Mouse (Mus musculus) hindbrain, postnatal 0 days (tissue): ENCODE data around the gene Ccr7. TPM values are rescaled to one million over a fixed set of nuclear protein-coding genes. Genes with fewer than 3 reads are reported as not detected.

Source experiments
- ATAC-seq: fragments of 200-750 bp; cut with Nextera tagmentation; 2 replicates; pipeline ENCODE4 v1.8.0; 2017; ENCODE audit warnings: mild to moderate bottlenecking, moderate TSS enrichment, moderate library complexity
- DNase-seq: peaks from one replicate; pipeline ENCODE4 v3.0.0-alpha.2; 2015; ENCODE audit warnings: low spot score
- H3K27ac ChIP-seq: fragments of 300-500 bp; sonication (generic); 2 replicates; pipeline ENCODE4 v1.5.1; 2014; ENCODE audit warnings: mild to moderate bottlenecking
- H3K27me3 ChIP-seq: fragments of 300-500 bp; sonication (generic); 2 replicates; pipeline ENCODE4 v1.6.1; 2014; ENCODE audit warnings: low read length, mixed read lengths; ENCODE audit not compliant: insufficient read depth
- H3K36me3 ChIP-seq: fragments of 300-500 bp; sonication (generic); 2 replicates; pipeline ENCODE4 v1.6.1; 2014; ENCODE audit warnings: low read length, mixed read lengths; ENCODE audit not compliant: insufficient read depth
- H3K4me1 ChIP-seq: fragments of 300-500 bp; sonication (generic); 2 replicates; pipeline ENCODE4 v1.6.1; 2014; ENCODE audit warnings: antibody characterized with exemption, low read length, mixed read lengths; ENCODE audit not compliant: insufficient read depth
- H3K4me2 ChIP-seq: fragments of 300-500 bp; sonication (generic); 2 replicates; pipeline ENCODE4 v1.6.1; 2014; ENCODE audit warnings: low read depth, mild to moderate bottlenecking, low read length, moderate library complexity, mixed read lengths
- H3K4me3 ChIP-seq: fragments of 300-500 bp; sonication (generic); 2 replicates; pipeline ENCODE4 v1.5.1; 2014; ENCODE audit warnings: low read length
- H3K9ac ChIP-seq: fragments of 300-500 bp; sonication (generic); replicated peaks from 2 replicates; pipeline ENCODE4 v1.6.1; 2014; ENCODE audit warnings: mild to moderate bottlenecking, low read length, moderate library complexity, mixed read lengths
- H3K9me3 ChIP-seq: fragments of 300-500 bp; sonication (generic); 2 replicates; pipeline ENCODE4 v1.6.1; 2016; ENCODE audit warnings: low read length, mixed read lengths
- CTCF ChIP-seq: IDR thresholded peaks from 2 replicates; pipeline ENCODE4 v1.5.1; 2016; ENCODE audit warnings: antibody characterized with exemption, control low read depth, low read depth
- WGBS: fragments of 180-500 bp; shearing (Covaris S2); extraction: QIAGEN DNeasy Blood & Tissue Kit; methylation state at CpG from one replicate; pipeline ENCODE4 v1.1.7; 2014; 5-methylcytosine and 5-hydroxymethylcytosine counted together
- polyA plus RNA-seq: library from polyadenylated mRNA; unstranded; fragments of >200 nt; fragmentation: Nextera tagmentation; extraction: Ambion mirVana; gene quantifications from 2 replicates; pipeline ENCODE4 v1.2.1, GENCODE M21; 2015
- total RNA-seq: library from RNA; depleted of rRNA; stranded (reverse); fragments of >200 nt; gene quantifications from 2 replicates; pipeline ENCODE4 v1.2.3, GENCODE M21; 2014

The Ccr7 gene
- total and polyA plus RNA-seq, 2 experiments from 2014 or later = not detected

DNA sequence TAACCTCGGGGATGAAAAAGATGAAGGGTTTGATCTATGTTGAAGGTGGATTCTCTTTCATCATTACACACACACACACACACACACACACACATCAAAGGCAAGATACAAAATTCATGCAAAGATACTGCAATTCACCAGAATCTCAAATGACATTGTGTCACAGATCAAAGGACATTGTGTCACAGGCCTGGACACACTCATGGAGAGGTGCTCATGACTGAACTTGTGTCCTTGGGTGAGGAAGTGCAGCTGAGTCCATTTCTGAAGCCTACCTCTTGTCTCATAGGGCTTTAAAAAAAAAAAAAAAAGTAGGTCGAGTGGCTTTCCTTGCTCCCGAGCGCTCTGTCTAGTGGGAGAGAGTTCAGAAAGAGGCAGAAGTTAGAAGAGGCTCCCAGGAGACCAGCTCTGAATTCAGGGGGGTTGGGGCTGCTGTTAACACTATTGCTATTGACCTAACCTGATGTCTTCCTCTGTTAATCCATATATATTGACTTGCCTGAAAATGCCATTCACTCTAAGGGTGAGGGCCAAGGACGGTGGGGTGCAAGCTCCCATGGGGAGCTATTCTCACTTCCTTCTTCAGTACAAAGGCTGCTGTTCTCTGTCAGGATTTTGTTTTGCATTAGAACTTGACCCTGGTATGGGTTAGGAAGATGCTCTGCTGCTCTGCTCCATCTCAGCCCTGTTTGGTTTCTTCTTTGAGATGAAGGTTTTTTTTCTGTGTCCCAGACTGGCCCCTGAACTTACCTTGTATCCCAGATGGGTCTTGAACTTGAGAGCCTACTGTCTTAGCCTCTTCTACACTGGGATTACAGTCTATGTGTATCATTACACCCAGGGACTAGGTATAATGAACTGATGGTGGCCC, 22.4 kb upstream of the Ccr7 start:
- H3K27ac ChIP-seq = no peak overlapping the region
- no peaks in the 10 kb centered on the region for H3K27me3 ChIP-seq
- H3K4me1 ChIP-seq = no peaks in the 10 kb centered on the region
- WGBS = 65% methylated on average over 5 of the region's 5 CpGs
- no peak for TF ChIP-seq CTCF
- no peaks in the 10 kb centered on the region for H3K9me3 ChIP-seq
- no peak overlapping the region for H3K9ac ChIP-seq
- no peak for DNase-seq
- no peak overlapping the region for H3K4me2 ChIP-seq
- no peak overlapping the region for H3K4me3 ChIP-seq
- no peaks in the 10 kb centered on the region for H3K36me3 ChIP-seq
- no peak for ATAC-seq

DNA sequence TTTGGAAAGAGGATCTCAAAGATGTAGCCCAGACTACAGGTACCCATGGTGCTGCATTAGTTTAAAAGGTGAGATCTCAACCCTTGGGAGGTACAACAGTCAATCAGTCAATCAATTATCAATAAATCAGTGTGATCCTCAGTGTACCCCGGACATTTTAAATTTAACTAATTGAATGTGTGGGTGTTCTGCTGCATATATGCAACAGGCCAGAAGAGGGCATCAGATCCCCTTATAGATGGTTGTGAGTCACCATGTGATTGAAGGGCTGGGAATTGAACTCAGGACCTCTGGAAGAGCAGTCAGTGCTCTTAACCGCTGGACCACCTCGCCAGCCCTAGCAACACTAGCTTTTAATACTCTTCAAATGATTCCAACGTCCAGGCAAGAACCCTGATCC, 17.1 kb upstream of the Ccr7 start:
- Histone ChIP-seq H3K4me2 (no peak overlapping the region), H3K27me3 (no peaks in the 10 kb centered on the region), H3K4me3 (no peak overlapping the region), H3K4me1 (no peaks in the 10 kb centered on the region), H3K9me3 (no peaks in the 10 kb centered on the region), H3K27ac (no peak overlapping the region), H3K36me3 (no peaks in the 10 kb centered on the region), H3K9ac (no peak overlapping the region)
- TF ChIP-seq CTCF = peak; percentile 24; the same call in 1 of the 2 replicates
- WGBS = 83% methylated on average over 4 of the region's 4 CpGs
- DNase-seq (no peak), ATAC-seq (no peak)

DNA sequence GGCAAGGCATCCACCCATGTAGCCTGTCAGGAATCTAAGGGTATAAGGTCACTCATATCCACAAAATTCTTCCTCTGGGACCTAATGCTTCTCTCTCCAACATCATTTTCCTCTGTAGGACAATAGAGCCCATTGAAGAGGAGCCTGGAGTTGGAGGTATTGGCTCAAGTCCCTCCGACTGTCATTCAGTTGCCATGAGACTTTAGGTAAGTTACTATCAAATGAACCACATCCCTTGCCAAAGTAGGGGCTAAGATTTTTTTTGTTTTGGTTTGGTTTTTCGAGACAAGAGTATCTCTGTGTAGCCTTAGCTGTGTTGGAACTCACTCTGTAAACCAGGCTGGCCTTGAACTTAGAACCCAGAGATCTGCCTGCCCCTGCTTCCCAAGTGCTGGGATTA, 16.6 kb upstream of the Ccr7 start:
- Histone ChIP-seq H3K27ac (no peak overlapping the region), H3K4me2 (no peak overlapping the region), H3K4me1 (no peaks in the 10 kb centered on the region), H3K36me3 (no peaks in the 10 kb centered on the region), H3K9ac (no peak overlapping the region), H3K9me3 (no peaks in the 10 kb centered on the region), H3K4me3 (no peak overlapping the region), H3K27me3 (no peaks in the 10 kb centered on the region)
- WGBS = 70% methylated on average over 2 of the region's 2 CpGs
- no peak for DNase-seq
- ATAC-seq = no peak
- TF ChIP-seq CTCF = no peak

DNA sequence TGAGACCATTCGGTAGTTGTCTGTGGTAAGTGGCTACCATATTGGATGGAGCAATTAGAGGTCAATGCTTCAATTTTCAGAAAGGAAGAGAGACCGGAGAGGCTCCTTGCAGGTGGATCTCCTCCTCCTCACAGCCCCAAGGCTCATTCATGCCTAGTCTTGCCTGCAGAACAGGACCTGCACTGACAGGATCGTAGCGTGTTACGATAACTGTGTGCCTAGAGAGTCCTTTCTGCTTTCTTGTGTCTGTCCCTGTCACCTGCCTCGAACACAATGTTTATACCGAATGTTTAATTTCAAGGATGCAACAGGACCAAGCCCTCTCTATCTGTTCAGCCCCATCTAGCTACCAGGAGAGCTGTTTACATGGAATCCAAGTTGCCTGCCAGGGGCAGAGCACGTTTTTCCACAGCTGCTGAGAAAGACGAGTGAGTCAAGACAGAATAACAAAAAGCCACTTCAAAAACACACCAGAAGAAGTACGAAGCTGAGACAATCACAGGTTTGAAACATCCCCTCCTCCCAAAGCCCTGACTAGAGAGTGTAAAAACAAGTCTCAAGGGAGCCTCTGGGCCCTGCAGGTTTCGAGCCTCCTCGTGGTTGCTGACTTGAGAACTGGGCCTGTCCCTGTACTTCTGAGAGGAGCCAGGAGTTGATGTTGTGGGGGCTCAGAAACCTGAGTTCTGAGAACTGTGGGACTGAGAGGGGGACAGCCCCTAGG, 15.8 kb upstream of the Ccr7 start:
- ATAC-seq (no peak), DNase-seq (no peak)
- H3K9ac ChIP-seq = no peak overlapping the region
- no peak overlapping the region for H3K4me2 ChIP-seq
- no peaks in the 10 kb centered on the region for H3K9me3 ChIP-seq
- no peak overlapping the region for H3K4me3 ChIP-seq
- no peak overlapping the region for H3K27ac ChIP-seq
- no peak for TF ChIP-seq CTCF
- no peaks in the 10 kb centered on the region for H3K36me3 ChIP-seq
- H3K27me3 ChIP-seq = no peaks in the 10 kb centered on the region
- H3K4me1 ChIP-seq = no peaks in the 10 kb centered on the region
- 76% methylated on average over 12 of the region's 12 CpGs for WGBS

DNA sequence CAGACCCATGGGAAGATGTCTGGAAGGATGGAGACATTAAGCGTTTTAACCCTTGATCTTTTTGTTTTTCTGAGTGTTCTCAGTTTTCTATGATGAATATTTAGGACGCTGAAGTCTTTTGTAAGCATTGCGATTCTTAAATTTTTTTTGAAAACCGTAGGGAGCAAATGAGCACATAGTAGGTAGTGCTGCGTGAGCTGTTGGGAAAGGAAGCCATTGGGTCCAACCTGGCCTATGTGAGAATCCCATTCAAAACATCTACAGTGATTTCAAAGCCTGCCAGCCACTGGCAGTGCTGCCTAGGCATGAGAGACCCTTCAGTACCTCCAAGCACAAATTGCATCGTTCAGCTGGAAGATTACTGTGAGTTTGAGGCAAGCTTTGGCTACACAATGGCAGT, 15.1 kb upstream of the Ccr7 start:
- Histone ChIP-seq H3K27ac (no peak overlapping the region), H3K27me3 (no peaks in the 10 kb centered on the region), H3K9ac (no peak overlapping the region), H3K36me3 (no peaks in the 10 kb centered on the region), H3K4me2 (no peak overlapping the region), H3K4me3 (no peak overlapping the region), H3K4me1 (no peaks in the 10 kb centered on the region), H3K9me3 (no peaks in the 10 kb centered on the region)
- TF ChIP-seq CTCF = no peak
- 95% methylated on average over 6 of the region's 6 CpGs for WGBS
- ATAC-seq = no peak
- DNase-seq = no peak

DNA sequence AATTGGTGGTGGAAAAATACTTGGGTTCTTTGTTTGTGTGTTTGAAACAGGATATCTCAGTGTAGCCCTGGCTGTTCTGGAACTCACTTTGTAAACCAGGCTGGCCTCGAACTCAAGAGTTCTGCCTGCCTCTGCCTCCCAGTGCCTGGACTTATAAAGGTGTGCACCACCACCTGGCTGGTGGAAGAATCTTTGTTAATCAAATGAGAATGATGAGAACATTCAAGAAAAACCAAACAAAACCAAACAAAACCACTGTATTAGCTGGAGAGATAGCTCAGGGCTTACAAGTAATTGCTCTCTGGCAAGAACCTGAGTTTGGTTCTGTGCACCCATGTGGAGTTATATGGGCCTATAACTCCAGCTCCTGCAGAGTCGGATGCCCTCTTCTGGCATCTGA, 14.6 kb upstream of the Ccr7 start:
- ATAC-seq = no peak
- TF ChIP-seq CTCF = no peak
- 97% methylated on average over 2 of the region's 2 CpGs for WGBS

DNA sequence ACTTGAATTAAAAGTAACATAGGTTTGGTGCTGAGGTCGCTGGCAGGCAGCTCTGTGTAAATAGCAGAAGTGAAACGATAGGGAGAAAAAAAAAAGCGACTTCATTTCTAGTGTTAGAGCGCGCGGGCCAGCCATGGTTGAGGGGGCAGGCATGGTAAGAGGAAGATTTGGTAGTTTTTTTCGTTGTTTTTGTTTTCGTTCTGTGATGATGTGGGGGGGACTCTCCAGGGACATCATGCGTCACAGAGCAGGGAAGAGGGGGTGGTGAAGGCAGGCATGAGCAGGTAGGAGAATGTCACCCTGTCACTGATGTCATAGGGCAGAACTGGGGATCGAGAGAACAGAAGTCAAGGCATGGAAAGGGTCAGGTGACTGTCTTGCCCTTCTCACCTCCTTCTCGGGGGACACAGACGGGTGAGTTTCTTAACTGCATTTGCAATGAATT, 13.2 kb upstream of the Ccr7 start:
- Histone ChIP-seq H3K27me3 (no peaks in the 10 kb centered on the region), H3K27ac (no peak overlapping the region), H3K9me3 (no peaks in the 10 kb centered on the region), H3K36me3 (no peaks in the 10 kb centered on the region), H3K4me1 (no peaks in the 10 kb centered on the region), H3K9ac (no peak overlapping the region), H3K4me3 (no peak overlapping the region), H3K4me2 (no peak overlapping the region)
- no peak for DNase-seq
- 65% methylated on average over 12 of the region's 12 CpGs for WGBS
- no peak for TF ChIP-seq CTCF
- ATAC-seq = no peak

More for the DNA sequence above, 14.6 kb upstream of the Ccr7 start:
- Histone ChIP-seq H3K4me2 (no peak overlapping the region), H3K36me3 (no peaks in the 10 kb centered on the region), H3K9ac (no peak overlapping the region), H3K4me3 (no peak overlapping the region), H3K27ac (no peak overlapping the region), H3K27me3 (no peaks in the 10 kb centered on the region), H3K4me1 (no peaks in the 10 kb centered on the region), H3K9me3 (no peaks in the 10 kb centered on the region)
- DNase-seq = no peak
